Mouse (Mus musculus): ENCODE measurements around the gene Gm45021. TPM values are rescaled to one million over a fixed set of nuclear protein-coding genes. Genes with fewer than 3 reads are reported as not detected.
"Not testable (repeated sequence)": the region's sequence is repeated elsewhere in the genome, so short reads cannot be mapped to it uniquely, and the experiment has no call there.

Gene Gm45021
- polyA plus RNA-seq, 1 experiment from 2014 or later, result not detected

GRCm38 (mm10) chr6:48620031-48620430 is 30.6 kb downstream of the Gm45021 start:
- Histone ChIP-seq H3K4me3 (ENCODE audit: inconsistent target) (no peak overlapping the region), H3K36me3 (ENCODE audit: inconsistent target) (no peaks in the 10 kb centered on the region), H3K79me2 (ENCODE audit: inconsistent target) (no peaks in the 10 kb centered on the region), H3K27ac (no peak overlapping the region)
- 96% methylated on average over 30 of the region's 30 CpGs for WGBS (ENCODE audit: missing documents)

GRCm38 (mm10) chr6:48622186-48622843 is 32.9 kb downstream of the Gm45021 start:
- H3K36me3 ChIP-seq (ENCODE audit: inconsistent target); H3K4me3 ChIP-seq (ENCODE audit: inconsistent target); H3K79me2 ChIP-seq (ENCODE audit: inconsistent target); H3K27ac ChIP-seq: not testable (repeated sequence)
- 87% methylated on average over 7 of the region's 8 CpGs for whole genome bisulfite sequencing (ENCODE audit: missing documents)

GRCm38 (mm10) chr6:48623460-48623859 is 34.0 kb downstream of the Gm45021 start:
- no peak overlapping the region for H3K27ac ChIP-seq
- H3K36me3 ChIP-seq (ENCODE audit: inconsistent target), result no peaks in the 10 kb centered on the region
- no peaks in the 10 kb centered on the region for H3K79me2 ChIP-seq (ENCODE audit: inconsistent target)
- WGBS (ENCODE audit: missing documents), result 75% methylated on average over 1 of the region's 1 CpGs
- no peak overlapping the region for H3K4me3 ChIP-seq (ENCODE audit: inconsistent target)

GRCm38 (mm10) chr6:48626464-48626863 is 37.1 kb downstream of the Gm45021 start, which contains the start of gene AI854703:
Gene AI854703, plus strand, starts transcription at chr6:48626764.
- Histone ChIP-seq H3K36me3 (ENCODE audit: inconsistent target) (no peaks in the 10 kb centered on the region), H3K4me3 (ENCODE audit: inconsistent target) (no peak within 1 kb of the TSS), H3K79me2 (ENCODE audit: inconsistent target) (no peaks in the 10 kb centered on the region), H3K27ac (no peak within 1 kb of the TSS)
- WGBS (ENCODE audit: missing documents), result 91% methylated on average over 8 of the region's 8 CpGs

- Histone ChIP-seq H3K79me2 (ENCODE audit: inconsistent target) (no peaks in the 10 kb centered on the region), H3K4me3 (ENCODE audit: inconsistent target) (no peak overlapping the region), H3K36me3 (ENCODE audit: inconsistent target) (no peaks in the 10 kb centered on the region), H3K27ac (no peak overlapping the region)
- under 1% methylated on average over 32 of the region's 32 CpGs for WGBS (ENCODE audit: missing documents)
Measured at GRCm38 (mm10) chr6:48626984-48627383, 37.6 kb downstream of the Gm45021 start.

- no peaks in the 10 kb centered on the region for H3K36me3 ChIP-seq (ENCODE audit: inconsistent target)
- no peak overlapping the region for H3K4me3 ChIP-seq (ENCODE audit: inconsistent target)
- H3K79me2 ChIP-seq (ENCODE audit: inconsistent target), result no peaks in the 10 kb centered on the region
- H3K27ac ChIP-seq, result no peak overlapping the region
- WGBS (ENCODE audit: missing documents), result 14% methylated on average over 7 of the region's 7 CpGs
Measured at GRCm38 (mm10) chr6:48627511-48627924, 38.1 kb downstream of the Gm45021 start.

- WGBS (ENCODE audit: missing documents), result 60% methylated on average over 3 of the region's 3 CpGs
- Histone ChIP-seq H3K27ac (no peak overlapping the region), H3K79me2 (ENCODE audit: inconsistent target) (no peaks in the 10 kb centered on the region), H3K36me3 (ENCODE audit: inconsistent target) (no peaks in the 10 kb centered on the region), H3K4me3 (ENCODE audit: inconsistent target) (no peak overlapping the region)
Measured at GRCm38 (mm10) chr6:48628377-48628776, 39.0 kb downstream of the Gm45021 start.

- no peaks in the 10 kb centered on the region for H3K36me3 ChIP-seq (ENCODE audit: inconsistent target)
- 8% methylated on average over 54 of the region's 54 CpGs for WGBS (ENCODE audit: missing documents)
- no peak overlapping the region for H3K27ac ChIP-seq
- no peak overlapping the region for H3K4me3 ChIP-seq (ENCODE audit: inconsistent target)
- H3K79me2 ChIP-seq (ENCODE audit: inconsistent target), result no peaks in the 10 kb centered on the region
Measured at GRCm38 (mm10) chr6:48628808-48629660, 39.6 kb downstream of the Gm45021 start.

- Histone ChIP-seq H3K36me3 (ENCODE audit: inconsistent target) (no peaks in the 10 kb centered on the region), H3K4me3 (ENCODE audit: inconsistent target) (no peak overlapping the region), H3K79me2 (ENCODE audit: inconsistent target) (no peaks in the 10 kb centered on the region), H3K27ac (no peak overlapping the region)
- WGBS (ENCODE audit: missing documents), result 19% methylated on average over 13 of the region's 13 CpGs
Measured at GRCm38 (mm10) chr6:48629661-48630034, 40.2 kb downstream of the Gm45021 start.

GRCm38 (mm10) chr6:48630831-48631230 is 41.4 kb downstream of the Gm45021 start:
- Histone ChIP-seq H3K36me3 (ENCODE audit: inconsistent target) (no peaks in the 10 kb centered on the region), H3K79me2 (ENCODE audit: inconsistent target) (no peaks in the 10 kb centered on the region), H3K4me3 (ENCODE audit: inconsistent target) (no peak overlapping the region), H3K27ac (no peak overlapping the region)
- 93% methylated on average over 8 of the region's 8 CpGs for WGBS (ENCODE audit: missing documents)

GRCm38 (mm10) chr6:48635105-48635504 is 45.7 kb downstream of the Gm45021 start:
- WGBS (ENCODE audit: missing documents), result 92% methylated on average over 2 of the region's 2 CpGs
- Histone ChIP-seq H3K4me3 (ENCODE audit: inconsistent target) (no peak overlapping the region), H3K36me3 (ENCODE audit: inconsistent target) (no peaks in the 10 kb centered on the region), H3K79me2 (ENCODE audit: inconsistent target) (no peaks in the 10 kb centered on the region), H3K27ac (no peak overlapping the region)

GRCm38 (mm10) chr6:48636515-48636914 is 47.1 kb downstream of the Gm45021 start:
- H3K27ac ChIP-seq, result no peak overlapping the region
- H3K36me3 ChIP-seq (ENCODE audit: inconsistent target), result no peaks in the 10 kb centered on the region
- 92% methylated on average over 6 of the region's 6 CpGs for WGBS (ENCODE audit: missing documents)
- H3K4me3 ChIP-seq (ENCODE audit: inconsistent target), result no peak overlapping the region
- H3K79me2 ChIP-seq (ENCODE audit: inconsistent target), result no peaks in the 10 kb centered on the region

GRCm38 (mm10) chr6:48637811-48638500 is 48.5 kb downstream of the Gm45021 start:
- Histone ChIP-seq H3K79me2 (ENCODE audit: inconsistent target) (no peaks in the 10 kb centered on the region), H3K4me3 (ENCODE audit: inconsistent target) (no peak overlapping the region), H3K27ac (no peak overlapping the region), H3K36me3 (ENCODE audit: inconsistent target) (no peaks in the 10 kb centered on the region)
- 75% methylated on average over 6 of the region's 6 CpGs for WGBS (ENCODE audit: missing documents)

- H3K36me3 ChIP-seq (ENCODE audit: inconsistent target), result no peaks in the 10 kb centered on the region
- H3K79me2 ChIP-seq (ENCODE audit: inconsistent target), result no peaks in the 10 kb centered on the region
- H3K27ac ChIP-seq, result no peak overlapping the region
- no peak overlapping the region for H3K4me3 ChIP-seq (ENCODE audit: inconsistent target)
- 89% methylated on average over 2 of the region's 2 CpGs for WGBS (ENCODE audit: missing documents)
Measured at GRCm38 (mm10) chr6:48638553-48638952, 49.1 kb downstream of the Gm45021 start.

- no peak overlapping the region for H3K27ac ChIP-seq
- no peaks in the 10 kb centered on the region for H3K36me3 ChIP-seq (ENCODE audit: inconsistent target)
- WGBS (ENCODE audit: missing documents), result 84% methylated on average over 6 of the region's 6 CpGs
- no peaks in the 10 kb centered on the region for H3K79me2 ChIP-seq (ENCODE audit: inconsistent target)
- H3K4me3 ChIP-seq (ENCODE audit: inconsistent target), result no peak overlapping the region
Measured at GRCm38 (mm10) chr6:48641391-48641790, 52.0 kb downstream of the Gm45021 start.

Measured in macrophage (primary cell).